Mouse (Mus musculus) cerebral cortex, adult 2 months (tissue): ENCODE results near the gene Lcp1.

Experiments used
- WGBS: fragments of 180-500 bp; shearing (Covaris S2); methylation state at CpG from one replicate; pipeline ENCODE4 v1.1.7; 2018; 5-methylcytosine and 5-hydroxymethylcytosine counted together

Lcp1 gene

GRCm38 (mm10) chr14:75280406-75280805 is 149.5 kb downstream of the Lcp1 start:
- WGBS = 51% methylated on average over 5 of the region's 5 CpGs
